ENCODE assay signal across 31 mouse cellular contexts in the genomic region with DNA sequence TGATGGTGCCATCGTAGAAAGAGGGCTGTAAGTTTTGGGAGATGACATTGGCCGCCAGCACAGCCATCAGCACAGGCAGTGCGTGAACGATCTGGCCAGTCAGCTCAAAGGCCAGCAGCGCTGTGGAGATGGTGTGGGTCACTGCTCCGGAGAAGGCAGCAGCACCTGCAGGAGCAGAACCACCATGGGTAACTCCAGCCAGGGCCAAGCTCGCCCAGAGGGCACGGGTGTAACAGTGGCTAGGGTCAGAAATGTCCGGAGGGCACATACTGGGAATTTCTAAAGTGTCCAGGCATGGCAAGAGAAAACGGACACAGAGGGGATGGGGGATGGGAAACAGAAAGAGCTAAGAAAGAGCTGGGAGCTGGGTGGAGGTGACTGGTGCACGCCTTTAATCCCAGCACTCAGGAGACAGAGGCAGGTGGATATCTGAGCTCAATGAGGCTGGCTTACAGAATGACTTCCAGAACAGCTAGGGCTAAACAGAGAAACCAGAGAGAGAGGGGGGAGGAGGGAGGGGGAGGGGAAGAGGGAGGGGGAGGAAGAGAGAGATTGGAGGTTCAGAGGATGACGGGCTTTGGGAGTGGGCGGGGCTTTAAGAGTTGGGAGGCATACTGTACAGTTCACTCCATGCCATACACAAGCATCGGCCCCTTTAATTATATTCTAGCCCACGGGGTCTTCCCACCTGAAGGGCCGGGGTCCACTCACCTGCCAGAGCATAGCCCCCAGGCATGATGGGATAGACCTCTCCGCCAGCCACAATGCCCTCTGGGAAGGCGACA. TPM values are rescaled to one million over a fixed set of nuclear protein-coding genes. Genes with fewer than 3 reads are reported as not detected.
DNase-seq lines count a peak whose midpoint lies in the region; ATAC-seq and TF ChIP-seq lines count a peak whose summit lies in the region.
"Had no signal": no experiment of that assay in that cellular context is flagged by ENCODE, and none has a peak within 500 bp of the region (broad histone marks: within the 10 kb centered on the region; RNA-seq: fewer than 3 reads in every experiment).

No protein-coding gene starts in this region.

- no peak overlapping the region for H3K4me3 ChIP-seq in heart, embryonic 10.5 days
- peak overlapping the region; percentile 58 for H3K4me3 ChIP-seq in E14TG2a.4 (replicated peaks; ENCODE audit: low read length)
- H3K4me3 ChIP-seq in midbrain, postnatal 0 days (ENCODE audit: low read depth, low read length), result no peak overlapping the region
- H3K4me3 ChIP-seq in cerebellum, adult 2 months (replicated peaks; ENCODE audit: insufficient read depth, low read depth, low read length), result no peak overlapping the region
- H3K4me3 ChIP-seq: embryonic facial prominence, embryonic 10.5 days; embryonic facial prominence, embryonic 13.5 days; erythroblast, embryonic 14.5 days; forebrain, embryonic 12.5 days; forebrain, embryonic 15.5 days; heart, embryonic 13.5 days; hindbrain, embryonic 12.5 days; hindbrain, embryonic 15.5 days had no signal

- H3K36me3 ChIP-seq in heart, embryonic 10.5 days, result no peaks in the 10 kb centered on the region
- no peaks in the 10 kb centered on the region for H3K36me3 ChIP-seq in E14TG2a.4 (ENCODE audit: insufficient read depth, low read length)
- no peaks in the 10 kb centered on the region for H3K36me3 ChIP-seq in midbrain, postnatal 0 days (ENCODE audit: insufficient read depth, low read length)
- H3K36me3 ChIP-seq: embryonic facial prominence, embryonic 10.5 days; embryonic facial prominence, embryonic 13.5 days; forebrain, embryonic 12.5 days; forebrain, embryonic 15.5 days; heart, embryonic 13.5 days; hindbrain, embryonic 12.5 days; hindbrain, embryonic 15.5 days had no signal

- no peak for TF ChIP-seq CTCF in E14TG2a.4 (conservative IDR thresholded peaks at IDR 0.05; ENCODE audit: low read length)
- no peak for TF ChIP-seq CTCF in midbrain, postnatal 0 days (IDR thresholded peaks at IDR 0.05)
- no peak for TF ChIP-seq CTCF in cerebellum, adult 2 months (IDR thresholded peaks at IDR 0.05; ENCODE audit: borderline replicate concordance, insufficient read depth, low read depth, low read length)

- peak; percentile 73 for DNase-seq in heart, embryonic 10.5 days (ENCODE audit: low spot score)
- DNase-seq in heart, postnatal 14 days, result no peak
- DNase-seq in kidney, adult 9 months, result peak; percentile 38
- DNase-seq in kidney, postnatal 14 days, result no peak
- peak; percentile 80 for DNase-seq in R1 (ENCODE audit: low read depth, low spot score)
- no peak for DNase-seq in midbrain, postnatal 0 days (ENCODE audit: low spot score)
- DNase-seq in cerebellum, adult 2 months, result no peak
- DNase-seq: adrenal gland, adult 2 months; adrenal gland, postnatal 14 days; cerebellum, adult 11 months; cerebellum, adult 8-10 months; cerebellum, postnatal 10 days; cerebellum, postnatal 36 days; embryo, embryonic 11 days; gastrocnemius, postnatal 25 days; heart, adult 18-20 months had no signal

- peaks cover 36% of the 10 kb centered on the region for H3K27me3 ChIP-seq in heart, embryonic 10.5 days (ENCODE audit: insufficient read depth, poor library complexity, severe bottlenecking)
- H3K27me3 ChIP-seq in E14TG2a.4 (ENCODE audit: insufficient read depth, low read length), result peaks cover 12% of the 10 kb centered on the region
- H3K27me3 ChIP-seq in midbrain, postnatal 0 days (ENCODE audit: insufficient read depth, low read length), result no peaks in the 10 kb centered on the region
- H3K27me3 ChIP-seq in cerebellum, adult 2 months (ENCODE audit: control insufficient read depth, insufficient read depth, low read length), result no peaks in the 10 kb centered on the region

- H3K27ac ChIP-seq in heart, embryonic 10.5 days, result no peak overlapping the region
- no peak overlapping the region for H3K27ac ChIP-seq in midbrain, postnatal 0 days (ENCODE audit: low read depth, low read length)
- no peak overlapping the region for H3K27ac ChIP-seq in cerebellum, adult 2 months (ENCODE audit: insufficient read depth, low read length)
- H3K27ac ChIP-seq: embryonic facial prominence, embryonic 10.5 days; embryonic facial prominence, embryonic 13.5 days; forebrain, embryonic 12.5 days; forebrain, embryonic 15.5 days; heart, embryonic 13.5 days; hindbrain, embryonic 12.5 days; hindbrain, embryonic 15.5 days had no signal

- peaks cover 24% of the 10 kb centered on the region for H3K4me1 ChIP-seq in heart, embryonic 10.5 days
- peaks cover 40% of the 10 kb centered on the region for H3K4me1 ChIP-seq in E14TG2a.4 (replicated peaks; ENCODE audit: low read depth, low read length)
- H3K4me1 ChIP-seq in midbrain, postnatal 0 days (ENCODE audit: insufficient read depth, low read length), result no peaks in the 10 kb centered on the region
- no peaks in the 10 kb centered on the region; the same call in 1 of the 2 replicates for H3K4me1 ChIP-seq in cerebellum, adult 2 months (ENCODE audit: control insufficient read depth, insufficient read depth, low read length)
- H3K4me1 ChIP-seq: forebrain, embryonic 12.5 days; forebrain, embryonic 15.5 days; hindbrain, embryonic 12.5 days; hindbrain, embryonic 15.5 days had no signal

- H3K4me2 ChIP-seq in midbrain, postnatal 0 days (ENCODE audit: low read depth, low read length, poor library complexity, severe bottlenecking), result no peak overlapping the region
- H3K4me2 ChIP-seq: embryonic facial prominence, embryonic 13.5 days; forebrain, embryonic 12.5 days; forebrain, embryonic 15.5 days; heart, embryonic 13.5 days; hindbrain, embryonic 12.5 days; hindbrain, embryonic 15.5 days had no signal

- 63% methylated on average over 18 of the region's 18 CpGs for WGBS in heart, embryonic 10.5 days
- 74% methylated on average over 18 of the region's 18 CpGs for WGBS in midbrain, postnatal 0 days
- 72% methylated on average over 18 of the region's 18 CpGs for WGBS in cerebellum, adult 2 months

- TF ChIP-seq POLR2A in cerebellum, adult 2 months (IDR thresholded peaks at IDR 0.05; ENCODE audit: borderline replicate concordance, insufficient read depth, low read length), result no peak

- no peak overlapping the region for H3K9ac ChIP-seq in midbrain, postnatal 0 days (replicated peaks; ENCODE audit: low read length, poor library complexity, severe bottlenecking)
- H3K9ac ChIP-seq: embryonic facial prominence, embryonic 13.5 days; forebrain, embryonic 12.5 days; forebrain, embryonic 15.5 days; heart, embryonic 13.5 days; hindbrain, embryonic 12.5 days; hindbrain, embryonic 15.5 days had no signal

- no peaks in the 10 kb centered on the region for H3K9me3 ChIP-seq in heart, embryonic 10.5 days
- no peaks in the 10 kb centered on the region for H3K9me3 ChIP-seq in E14TG2a.4 (ENCODE audit: low read length)
- H3K9me3 ChIP-seq in midbrain, postnatal 0 days (ENCODE audit: low read length), result no peaks in the 10 kb centered on the region
- H3K9me3 ChIP-seq: embryonic facial prominence, embryonic 10.5 days; embryonic facial prominence, embryonic 13.5 days; forebrain, embryonic 12.5 days; forebrain, embryonic 15.5 days; heart, embryonic 13.5 days; hindbrain, embryonic 12.5 days; hindbrain, embryonic 15.5 days had no signal

- ATAC-seq in midbrain, postnatal 0 days (ENCODE audit: low FRiP score), result no peak; the same call in 1 of the 2 replicates
- ATAC-seq: forebrain, embryonic 15.5 days had no signal

- intact Hi-C loops in heart, postnatal 14 days (cut with DNase I), result loop anchor here (5.0 kb wide), 1 partner anchor 183 kb away; no protein-coding TSS in a partner anchor

RNA-seq across cellular contexts. Expression of gene Clcnka, which starts 9.0 kb away (rescaled TPM):
- 0.11 and 0.44 TPM in 2 replicates for polyA plus RNA-seq in heart, embryonic 10.5 days (2016; fragmentation: Nextera tagmentation; extraction: Ambion mirVana)
- total RNA-seq in heart, postnatal 14 days (2021), result not detected
- not detected in 2 replicates for total RNA-seq in midbrain, postnatal 0 days (2014; rRNA removed)
- 0.07 and 0.12 TPM in 2 replicates for polyA plus RNA-seq in midbrain, postnatal 0 days (2015; fragmentation: Nextera tagmentation; extraction: Ambion mirVana)
- polyA plus RNA-seq in cerebellum, adult 2 months (2012; rRNA removed), result 0.03 TPM in 1 of 2 replicates, not detected in the other
- total RNA-seq: adrenal gland, adult 2 months; adrenal gland, postnatal 14 days; gastrocnemius, adult 8-10 months; heart, adult 18-20 months; heart, postnatal 25 days; hematopoietic stem cell, adult 5-6 weeks had no signal
- polyA plus RNA-seq: cortical plate, adult 2 months; erythroblast, embryonic 14.5 days; forebrain, embryonic 12.5 days; forebrain, embryonic 15.5 days; heart, embryonic 13.5 days had no signal

RNA-seq across cellular contexts. Expression of gene Fam131c, which starts 21.5 kb away (rescaled TPM):
- polyA plus RNA-seq in heart, embryonic 10.5 days (2016; fragmentation: Nextera tagmentation; extraction: Ambion mirVana), result 0.62 and 1.2 TPM in 2 replicates
- under 1 TPM; 0.15 to 0.65 TPM for total RNA-seq in heart, postnatal 14 days (2021)
- 105 and 119 TPM in 2 replicates for total RNA-seq in midbrain, postnatal 0 days (2014; rRNA removed)
- 56.7 and 60.2 TPM in 2 replicates for polyA plus RNA-seq in midbrain, postnatal 0 days (2015; fragmentation: Nextera tagmentation; extraction: Ambion mirVana)
- 17.9 and 18.2 TPM in 2 replicates for polyA plus RNA-seq in cerebellum, adult 2 months (2012; rRNA removed)
- total RNA-seq: hematopoietic stem cell, adult 5-6 weeks had no signal
- polyA plus RNA-seq: erythroblast, embryonic 14.5 days had no signal

RNA-seq across cellular contexts. Expression of gene Clcnkb, which starts 26.3 kb away (rescaled TPM):
- polyA plus RNA-seq in heart, embryonic 10.5 days (2016; fragmentation: Nextera tagmentation; extraction: Ambion mirVana), result 0.93 and 1.3 TPM in 2 replicates
- total RNA-seq in heart, postnatal 14 days (2021), result 1 to 10 TPM in 1 of 2 experiments, under 1 TPM in 1; 0.83 to 1.5 TPM
- total RNA-seq in midbrain, postnatal 0 days (2014; rRNA removed), result not detected in 2 replicates
- 0.27 and 0.43 TPM in 2 replicates for polyA plus RNA-seq in midbrain, postnatal 0 days (2015; fragmentation: Nextera tagmentation; extraction: Ambion mirVana)
- not detected in 2 replicates for polyA plus RNA-seq in cerebellum, adult 2 months (2012; rRNA removed)
- total RNA-seq: adrenal gland, adult 2 months; adrenal gland, postnatal 14 days; gastrocnemius, postnatal 25 days; hematopoietic stem cell, adult 5-6 weeks had no signal
- polyA plus RNA-seq: adrenal gland, adult 2 months; cortical plate, adult 2 months; embryonic facial prominence, embryonic 13.5 days; erythroblast, embryonic 14.5 days; forebrain, embryonic 12.5 days; forebrain, embryonic 15.5 days; hindbrain, embryonic 12.5 days; hindbrain, embryonic 15.5 days had no signal

RNA-seq across cellular contexts. Expression of gene Hspb7, which starts 31.0 kb away (rescaled TPM):
- polyA plus RNA-seq in heart, embryonic 10.5 days (2016; fragmentation: Nextera tagmentation; extraction: Ambion mirVana), result 61.5 and 132 TPM in 2 replicates
- 100 to 1,000 TPM; 760 to 902 TPM for total RNA-seq in heart, postnatal 14 days (2021)
- total RNA-seq in midbrain, postnatal 0 days (2014; rRNA removed), result 0.05 TPM in 1 of 2 replicates, not detected in the other
- 0.10 and 0.12 TPM in 2 replicates for polyA plus RNA-seq in midbrain, postnatal 0 days (2015; fragmentation: Nextera tagmentation; extraction: Ambion mirVana)
- polyA plus RNA-seq in cerebellum, adult 2 months (2012; rRNA removed), result 0.10 and 0.16 TPM in 2 replicates
- polyA plus RNA-seq: embryonic facial prominence, embryonic 10.5 days; embryonic facial prominence, embryonic 13.5 days; erythroblast, embryonic 14.5 days; forebrain, embryonic 12.5 days; forebrain, embryonic 15.5 days; hindbrain, embryonic 12.5 days; hindbrain, embryonic 15.5 days had no signal

RNA-seq across cellular contexts. Expression of gene Srarp, which starts 46.3 kb away (rescaled TPM):
- not detected in 2 replicates for polyA plus RNA-seq in heart, embryonic 10.5 days (2016; fragmentation: Nextera tagmentation; extraction: Ambion mirVana)
- total RNA-seq in heart, postnatal 14 days (2021), result under 1 TPM; 0.34 to 0.43 TPM
- 1.9 and 4.5 TPM in 2 replicates for total RNA-seq in midbrain, postnatal 0 days (2014; rRNA removed)
- polyA plus RNA-seq in midbrain, postnatal 0 days (2015; fragmentation: Nextera tagmentation; extraction: Ambion mirVana), result 0.52 and 0.76 TPM in 2 replicates
- 8.7 and 12.9 TPM in 2 replicates for polyA plus RNA-seq in cerebellum, adult 2 months (2012; rRNA removed)
- total RNA-seq: adrenal gland, postnatal 14 days; adrenal gland, postnatal 4 days; hematopoietic stem cell, adult 5-6 weeks had no signal
- polyA plus RNA-seq: embryonic facial prominence, embryonic 10.5 days; embryonic facial prominence, embryonic 13.5 days; erythroblast, embryonic 14.5 days; forebrain, embryonic 12.5 days; forebrain, embryonic 15.5 days; heart, embryonic 13.5 days; heart, embryonic 16.5 days; hindbrain, embryonic 12.5 days had no signal

Comparison
In these comparisons a context has a peak if more than half of its experiments do, and no peak if none do; other contexts are left out.
1. DNase-seq: peak in heart, embryonic 10.5 days (single experiment), kidney, adult 9 months (single experiment) and R1 (single experiment); none in heart, postnatal 14 days (0 of 2), kidney, postnatal 14 days (single experiment), midbrain, postnatal 0 days (single experiment) and cerebellum, adult 2 months (0 of 2).